Mouse (Mus musculus) midbrain, embryonic 16.5 days (tissue): ENCODE data around the gene Erich3. TPM values are rescaled to one million over a fixed set of nuclear protein-coding genes. Genes with fewer than 3 reads are reported as not detected.

Source experiments
- ATAC-seq: fragments of 200-750 bp; cut with Nextera tagmentation; 2 replicates; pipeline ENCODE4 v1.8.0; 2017; ENCODE audit warnings: moderate TSS enrichment
- H3K27ac ChIP-seq: fragments of 300-500 bp; sonication (generic); 2 replicates; pipeline ENCODE4 v1.5.1; 2014; ENCODE audit warnings: mild to moderate bottlenecking, low read length, mixed read lengths
- H3K27me3 ChIP-seq: fragments of 300-500 bp; sonication (generic); 2 replicates; pipeline ENCODE4 v1.6.1; 2014; ENCODE audit warnings: low read depth, low read length, mixed read lengths; ENCODE audit not compliant: control insufficient read depth, insufficient read depth
- H3K36me3 ChIP-seq: fragments of 300-500 bp; sonication (generic); 2 replicates; pipeline ENCODE4 v1.6.1; 2014; ENCODE audit warnings: mild to moderate bottlenecking, low read length, moderate library complexity, mixed read lengths; ENCODE audit not compliant: control insufficient read depth, insufficient read depth
- H3K4me1 ChIP-seq: fragments of 300-500 bp; sonication (generic); 2 replicates; pipeline ENCODE4 v1.6.1; 2014; ENCODE audit warnings: mild to moderate bottlenecking, low read length, mixed read lengths; ENCODE audit not compliant: control insufficient read depth, insufficient read depth
- H3K4me2 ChIP-seq: fragments of 300-500 bp; sonication (generic); 2 replicates; pipeline ENCODE4 v1.6.1; 2014; ENCODE audit warnings: mild to moderate bottlenecking, low read length, mixed read lengths
- H3K4me3 ChIP-seq: fragments of 300-500 bp; sonication (generic); 2 replicates; pipeline ENCODE4 v1.5.1; 2014; ENCODE audit warnings: low read depth, mild to moderate bottlenecking, low read length, moderate library complexity, mixed read lengths
- H3K9ac ChIP-seq: fragments of 300-500 bp; sonication (generic); 2 replicates; pipeline ENCODE4 v1.6.1; 2014; ENCODE audit warnings: low read depth, low read length, mixed read lengths
- H3K9me3 ChIP-seq: fragments of 300-500 bp; sonication (generic); replicated peaks from 2 replicates; pipeline ENCODE4 v1.6.1; 2014; ENCODE audit warnings: mild to moderate bottlenecking, low read length, mixed read lengths; ENCODE audit not compliant: control insufficient read depth, poor library complexity, severe bottlenecking
- WGBS: fragments of 180-500 bp; shearing (Covaris S2); extraction: QIAGEN DNeasy Blood & Tissue Kit; methylation state at CpG from one replicate; pipeline ENCODE4 v1.1.7; 2014; 5-methylcytosine and 5-hydroxymethylcytosine counted together
- polyA plus RNA-seq: library from polyadenylated mRNA; unstranded; fragments of >200 nt; fragmentation: Nextera tagmentation; extraction: Ambion mirVana; gene quantifications from 2 replicates; pipeline ENCODE4 v1.2.1, GENCODE M21; 2015

The Erich3 gene
- polyA plus RNA-seq, 1 experiment from 2014 or later: 3.3 TPM

- peak overlapping the region; percentile 63 for H3K4me2 ChIP-seq
- ATAC-seq: peak; percentile 23; the same call in 1 of the 2 replicates
- peak overlapping the region; percentile 35 for H3K4me3 ChIP-seq
- WGBS: 23% methylated on average over 4 of the region's 4 CpGs
- H3K9me3 ChIP-seq: no peaks in the 10 kb centered on the region
- peak overlapping the region; percentile 66; the same call in 1 of the 2 replicates for H3K9ac ChIP-seq
- peak overlapping the region; percentile 88 for H3K27ac ChIP-seq
- H3K27me3 ChIP-seq: no peaks in the 10 kb centered on the region
- H3K36me3 ChIP-seq: no peaks in the 10 kb centered on the region
- peaks cover 12% of the 10 kb centered on the region for H3K4me1 ChIP-seq
Observed at GRCm38 (mm10) chr3:154664636-154665035, 977 bp downstream of the Erich3 start.

GRCm38 (mm10) chr3:154668485-154668884 lies 4.8 kb downstream of the Erich3 start:
- no peak overlapping the region for H3K4me3 ChIP-seq
- 87% methylated on average over 3 of the region's 3 CpGs for WGBS
- ATAC-seq: no peak
- no peaks in the 10 kb centered on the region for H3K27me3 ChIP-seq
- H3K4me1 ChIP-seq: peaks cover 10% of the 10 kb centered on the region
- no peak overlapping the region for H3K9ac ChIP-seq
- no peak overlapping the region for H3K4me2 ChIP-seq
- H3K9me3 ChIP-seq: no peaks in the 10 kb centered on the region
- H3K27ac ChIP-seq: no peak overlapping the region
- H3K36me3 ChIP-seq: no peaks in the 10 kb centered on the region

GRCm38 (mm10) chr3:154670584-154670983 lies 6.9 kb downstream of the Erich3 start:
- Histone ChIP-seq H3K4me2 (no peak overlapping the region), H3K4me1 (no peaks in the 10 kb centered on the region; the same call in 1 of the 2 replicates), H3K9ac (no peak overlapping the region), H3K4me3 (no peak overlapping the region), H3K27ac (no peak overlapping the region), H3K9me3 (no peaks in the 10 kb centered on the region), H3K27me3 (no peaks in the 10 kb centered on the region), H3K36me3 (no peaks in the 10 kb centered on the region)
- ATAC-seq: no peak
- WGBS: 90% methylated on average over 6 of the region's 6 CpGs

GRCm38 (mm10) chr3:154671013-154671412 lies 7.4 kb downstream of the Erich3 start:
- ATAC-seq: no peak
- no peaks in the 10 kb centered on the region for H3K9me3 ChIP-seq

GRCm38 (mm10) chr3:154673326-154673725 lies 9.7 kb downstream of the Erich3 start:
- Histone ChIP-seq H3K27me3 (no peaks in the 10 kb centered on the region), H3K4me1 (no peaks in the 10 kb centered on the region), H3K9me3 (no peaks in the 10 kb centered on the region), H3K36me3 (no peaks in the 10 kb centered on the region), H3K27ac (no peak overlapping the region), H3K4me2 (no peak overlapping the region), H3K9ac (no peak overlapping the region), H3K4me3 (no peak overlapping the region)
- no peak for ATAC-seq
- WGBS: 59% methylated on average over 8 of the region's 8 CpGs

More at GRCm38 (mm10) chr3:154671013-154671412, 7.4 kb downstream of the Erich3 start:
- Histone ChIP-seq H3K36me3 (no peaks in the 10 kb centered on the region), H3K27me3 (no peaks in the 10 kb centered on the region), H3K4me1 (no peaks in the 10 kb centered on the region), H3K27ac (no peak overlapping the region), H3K9ac (no peak overlapping the region), H3K4me3 (no peak overlapping the region), H3K4me2 (no peak overlapping the region)
- 79% methylated on average over 5 of the region's 5 CpGs for WGBS

- Histone ChIP-seq H3K4me2 (no peak overlapping the region), H3K4me1 (no peaks in the 10 kb centered on the region), H3K9me3 (no peaks in the 10 kb centered on the region), H3K4me3 (no peak overlapping the region), H3K36me3 (no peaks in the 10 kb centered on the region), H3K27me3 (no peaks in the 10 kb centered on the region), H3K9ac (no peak overlapping the region), H3K27ac (no peak overlapping the region)
- no peak for ATAC-seq
- 77% methylated on average over 2 of the region's 2 CpGs for WGBS
Observed at GRCm38 (mm10) chr3:154682570-154682969, 18.9 kb downstream of the Erich3 start.

GRCm38 (mm10) chr3:154683667-154684066 lies 20.0 kb downstream of the Erich3 start:
- Histone ChIP-seq H3K27ac (no peak overlapping the region), H3K4me3 (no peak overlapping the region), H3K27me3 (no peaks in the 10 kb centered on the region), H3K9ac (no peak overlapping the region), H3K4me2 (no peak overlapping the region), H3K36me3 (no peaks in the 10 kb centered on the region), H3K4me1 (no peaks in the 10 kb centered on the region), H3K9me3 (no peaks in the 10 kb centered on the region)
- no peak for ATAC-seq
- WGBS: 88% methylated on average over 2 of the region's 2 CpGs

GRCm38 (mm10) chr3:154690260-154690659 lies 26.6 kb downstream of the Erich3 start:
- H3K4me3 ChIP-seq: no peak overlapping the region
- no peak for ATAC-seq
- no peaks in the 10 kb centered on the region for H3K36me3 ChIP-seq
- no peak overlapping the region for H3K27ac ChIP-seq
- H3K9ac ChIP-seq: no peak overlapping the region
- no peaks in the 10 kb centered on the region for H3K9me3 ChIP-seq
- H3K4me1 ChIP-seq: peaks cover 1% of the 10 kb centered on the region; the same call in 1 of the 2 replicates
- no peaks in the 10 kb centered on the region for H3K27me3 ChIP-seq
- H3K4me2 ChIP-seq: no peak overlapping the region

- peak overlapping the region; percentile 5; the same call in 1 of the 2 replicates for H3K4me2 ChIP-seq
- H3K27me3 ChIP-seq: no peaks in the 10 kb centered on the region
- no peak overlapping the region for H3K4me3 ChIP-seq
- H3K9me3 ChIP-seq: no peaks in the 10 kb centered on the region
- H3K9ac ChIP-seq: no peak overlapping the region
- H3K4me1 ChIP-seq: peaks cover 5% of the 10 kb centered on the region; the same call in 1 of the 2 replicates
- peak; percentile 89 for ATAC-seq
- no peaks in the 10 kb centered on the region for H3K36me3 ChIP-seq
- H3K27ac ChIP-seq: peak overlapping the region; percentile 15; the same call in 1 of the 2 replicates
- WGBS: 56% methylated on average over 14 of the region's 14 CpGs
Observed at GRCm38 (mm10) chr3:154691897-154692571, 28.4 kb downstream of the Erich3 start.
